Mouse (Mus musculus) heart, adult 8-10 months (tissue): ENCODE measurements around the gene Gm3099. TPM values are rescaled to one million over a fixed set of nuclear protein-coding genes. Genes with fewer than 3 reads are reported as not detected.
"Not testable (repeated sequence)": the region's sequence is repeated elsewhere in the genome, so short reads cannot be mapped to it uniquely, and the experiment has no call there.

ENCODE experiments used
- DNase-seq: peaks from one replicate; pipeline ENCODE4 v3.0.0; 2022; ENCODE audit warnings: low spot score
- total RNA-seq, 4 experiments: library from RNA; stranded (reverse); gene quantifications; 2 replicates each; pipeline ENCODE4 v1.2.4; 2022

Gm3099 gene
- not detected for total RNA-seq

DNA sequence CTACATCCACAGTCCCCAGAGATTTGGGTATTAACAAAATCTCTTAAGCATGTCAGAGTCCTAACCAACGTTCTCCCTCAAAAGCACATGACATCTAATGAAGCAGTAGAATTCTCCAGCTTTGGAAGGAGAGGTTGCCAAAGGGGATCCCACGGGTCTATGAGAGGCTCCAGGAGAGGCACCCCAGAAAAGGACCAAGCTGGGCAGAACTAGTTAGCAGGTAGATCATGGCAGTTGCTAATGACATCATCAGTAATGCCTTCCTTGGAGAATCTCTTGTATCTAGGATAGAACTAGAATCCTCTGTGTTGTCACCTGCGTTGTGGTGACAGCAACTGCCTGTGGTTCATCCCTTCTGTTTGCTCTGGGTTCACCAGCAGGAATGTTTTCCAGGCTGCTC is at the start of gene Gm3099:
Gene Gm3099, plus strand, starts transcription at position 301 of the 400 bp plus-strand sequence.
- not testable (repeated sequence) for DNase-seq

DNA sequence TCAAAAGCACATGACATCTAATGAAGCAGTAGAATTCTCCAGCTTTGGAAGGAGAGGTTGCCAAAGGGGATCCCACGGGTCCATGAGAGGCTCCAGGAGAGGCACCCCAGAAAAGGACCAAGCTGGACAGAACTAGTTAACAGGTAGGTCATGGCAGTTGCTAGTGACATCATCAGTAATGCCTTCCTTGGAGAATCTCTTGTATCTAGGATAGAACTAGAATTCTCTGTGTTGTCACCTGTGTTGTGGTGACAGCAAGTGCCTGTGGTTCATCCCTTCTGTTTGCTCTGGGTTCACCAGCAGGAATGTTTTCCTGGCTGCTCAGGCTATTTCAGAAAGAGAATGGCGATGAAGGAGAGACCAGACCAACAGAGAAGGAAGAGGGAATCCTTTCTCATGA is 34.9 kb upstream of the Gm3099 start, which contains the start of gene Gm3095:
Gene Gm3095, plus strand, starts transcription at position 301 of the 400 bp plus-strand sequence.
- not testable (repeated sequence) for DNase-seq

DNA sequence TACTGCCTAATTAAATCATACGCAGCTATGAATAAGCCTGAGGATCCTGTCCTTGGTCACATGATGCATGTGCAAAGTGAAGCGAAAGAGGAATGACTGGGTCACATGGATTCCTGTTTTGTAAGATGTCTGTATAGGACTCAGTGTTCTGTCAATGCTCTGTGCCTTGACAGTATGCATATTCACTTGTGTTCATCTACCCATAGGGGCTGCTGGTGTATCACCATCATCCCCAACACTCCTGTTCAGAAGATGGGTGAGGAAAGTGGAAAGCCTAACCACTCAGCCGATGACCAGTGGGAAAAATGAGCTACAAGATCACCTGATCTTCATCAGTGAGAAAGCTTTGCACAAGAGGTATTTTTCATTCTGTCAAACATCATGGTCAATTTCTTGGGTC is 25.4 kb downstream of the Gm3099 start, which contains the start of gene Gm5796:
Gene Gm5796, plus strand, starts transcription at position 301 of the 400 bp plus-strand sequence.
- DNase-seq: not testable (repeated sequence)

Other genes with a start within 250 kb of the Gm3099 start
- not detected for gene Gm3002, start 188.3 kb upstream of the Gm3099 start, total RNA-seq
- not detected for gene Gm3033, start 152.1 kb upstream of the Gm3099 start, total RNA-seq
- gene Gm2916, start 114.2 kb upstream of the Gm3099 start, total RNA-seq: not detected
- not detected for gene Gm3029, start 66.6 kb upstream of the Gm3099 start, total RNA-seq
- under 1 TPM in 1 of 4 experiments, not detected in 3; 0.57 TPM for gene Gm3095, start 34.8 kb upstream of the Gm3099 start, total RNA-seq
- gene Gm5796, start 25.5 kb downstream of the Gm3099 start, total RNA-seq: under 1 TPM in 3 of 4 experiments, not detected in 1; 0.19 to 0.82 (median 0.75) TPM
- gene Gm3115, start 85.7 kb downstream of the Gm3099 start, total RNA-seq: not detected
- under 1 TPM in 3 of 4 experiments, not detected in 1; 0.26 to 0.75 (median 0.38) TPM for gene Gm8108, start 112.1 kb downstream of the Gm3099 start, total RNA-seq
- gene Gm3127, start 166.6 kb downstream of the Gm3099 start, total RNA-seq: not detected
- not detected for gene Gm2974, start 184.2 kb downstream of the Gm3099 start, total RNA-seq